Mouse (Mus musculus): Measurements from ENCODE around the gene Tpo. TPM values are rescaled to one million over a fixed set of nuclear protein-coding genes. Genes with fewer than 3 reads are reported as not detected.

Gene Tpo
- total and polyA plus RNA-seq, 3 experiments: not detected

- Histone ChIP-seq H3K4me1 (ENCODE audit: control insufficient read depth in 1 of 2, insufficient read depth in 2 of 2, low read length in 2 of 2) (no peaks in the 10 kb centered on the region), H3K4me3 (ENCODE audit: control insufficient read depth in 1 of 2, insufficient read depth in 1 of 2, low read depth in 2 of 2, low read length in 2 of 2) (no peak overlapping the region), H3K27me3 (ENCODE audit: control insufficient read depth in 1 of 2, insufficient read depth in 2 of 2, low read length in 2 of 2) (no peaks in the 10 kb centered on the region), H3K9me3 (replicated peaks; ENCODE audit: insufficient read depth, low read length) (no peaks in the 10 kb centered on the region), H3K27ac (ENCODE audit: control insufficient read depth, low read depth, low read length) (no peak overlapping the region), H3K9ac (ENCODE audit: control insufficient read depth, low read depth, low read length, poor library complexity, severe bottlenecking) (no peak overlapping the region), H3K36me3 (ENCODE audit: control insufficient read depth in 1 of 2, insufficient read depth in 2 of 2, low read length in 2 of 2) (no peaks in the 10 kb centered on the region), H3K79me2 (ENCODE audit: control insufficient read depth, insufficient read depth, low read length, poor library complexity) (no peaks in the 10 kb centered on the region)
- TF ChIP-seq ELF1 (IDR thresholded peaks at IDR 0.05; ENCODE audit: low read depth, low read length): no peak
- TF ChIP-seq MAX (IDR thresholded peaks at IDR 0.05; ENCODE audit: low read length): no peak
- no peak for TF ChIP-seq GATA1 (IDR thresholded peaks at IDR 0.05; ENCODE audit: low read depth, low read length)
- TF ChIP-seq MAZ (IDR thresholded peaks at IDR 0.05; ENCODE audit: low read depth, low read length): no peak
- no peak for TF ChIP-seq USF1 (IDR thresholded peaks at IDR 0.05; ENCODE audit: low read depth, low read length)
- no peak for TF ChIP-seq MAFK (IDR thresholded peaks at IDR 0.05; ENCODE audit: borderline replicate concordance, low read depth, low read length)
- TF ChIP-seq MYC (IDR thresholded peaks at IDR 0.05; ENCODE audit: low read depth, low read length): no peak
- no peak for TF ChIP-seq SIN3A (IDR thresholded peaks at IDR 0.05; ENCODE audit: low read length)
- TF ChIP-seq ZC3H11A (IDR thresholded peaks at IDR 0.05; ENCODE audit: low read depth, low read length): no peak
- TF ChIP-seq RCOR1 (IDR thresholded peaks at IDR 0.05; ENCODE audit: low read depth, low read length): no peak
- TF ChIP-seq EP300 (IDR thresholded peaks at IDR 0.05; ENCODE audit: low read depth in 1 of 2, low read length in 2 of 2): no peak
- TF ChIP-seq POLR2A (IDR thresholded peaks at IDR 0.05; ENCODE audit: control insufficient read depth in 1 of 2, insufficient read depth in 1 of 2, low read depth in 1 of 2, low read length in 2 of 2, poor library complexity in 1 of 2): no peak
- no peak for TF ChIP-seq POLR2AphosphoS5 (IDR thresholded peaks at IDR 0.05; ENCODE audit: borderline replicate concordance, low read depth, low read length)
- no peak for TF ChIP-seq MEF2A (IDR thresholded peaks at IDR 0.05; ENCODE audit: extremely low read depth, insufficient replicate concordance, low read depth, low read length, poor library complexity, severe bottlenecking)
- TF ChIP-seq KAT2A (conservative IDR thresholded peaks at IDR 0.05; ENCODE audit: low read depth, low read length): no peak
- TF ChIP-seq CHD1 (IDR thresholded peaks at IDR 0.05; ENCODE audit: low read depth, low read length): no peak
- no peak for TF ChIP-seq CHD2 (IDR thresholded peaks at IDR 0.05; ENCODE audit: low read length)
- DNase-seq (ENCODE audit: low read depth, low spot score): no peak
These were observed 45.5 kb upstream of the Tpo start for GRCm38 (mm10) chr12:30177966-30178365.

- no peak for DNase-seq (ENCODE audit: low read depth, low spot score)
- Histone ChIP-seq H3K9ac (ENCODE audit: control insufficient read depth, low read depth, low read length, poor library complexity, severe bottlenecking) (no peak overlapping the region), H3K27me3 (ENCODE audit: control insufficient read depth in 1 of 2, insufficient read depth in 2 of 2, low read length in 2 of 2) (no peaks in the 10 kb centered on the region), H3K79me2 (ENCODE audit: control insufficient read depth, insufficient read depth, low read length, poor library complexity) (no peaks in the 10 kb centered on the region), H3K4me3 (ENCODE audit: control insufficient read depth in 1 of 2, insufficient read depth in 1 of 2, low read depth in 2 of 2, low read length in 2 of 2) (no peak overlapping the region), H3K27ac (ENCODE audit: control insufficient read depth, low read depth, low read length) (no peak overlapping the region), H3K36me3 (ENCODE audit: control insufficient read depth in 1 of 2, insufficient read depth in 2 of 2, low read length in 2 of 2) (no peaks in the 10 kb centered on the region), H3K4me1 (ENCODE audit: control insufficient read depth in 1 of 2, insufficient read depth in 2 of 2, low read length in 2 of 2) (no peaks in the 10 kb centered on the region), H3K9me3 (replicated peaks; ENCODE audit: insufficient read depth, low read length) (no peaks in the 10 kb centered on the region)
- TF ChIP-seq MXI1 (IDR thresholded peaks at IDR 0.05; ENCODE audit: low read depth, low read length) (no peak), TAL1 (IDR thresholded peaks at IDR 0.05; ENCODE audit: low read length) (no peak), POLR2AphosphoS2 (IDR thresholded peaks at IDR 0.05; ENCODE audit: low read length) (no peak), MAFK (IDR thresholded peaks at IDR 0.05; ENCODE audit: borderline replicate concordance, low read depth, low read length) (no peak), MYC (IDR thresholded peaks at IDR 0.05; ENCODE audit: low read depth, low read length) (no peak), RCOR1 (IDR thresholded peaks at IDR 0.05; ENCODE audit: low read depth, low read length) (no peak), RAD21 (IDR thresholded peaks at IDR 0.05; ENCODE audit: low read depth, low read length) (no peak), POLR2A (IDR thresholded peaks at IDR 0.05; ENCODE audit: control insufficient read depth in 1 of 2, insufficient read depth in 1 of 2, low read depth in 1 of 2, low read length in 2 of 2, poor library complexity in 1 of 2) (no peak), NELFE (IDR thresholded peaks at IDR 0.05; ENCODE audit: low read depth, low read length) (no peak), ZKSCAN1 (IDR thresholded peaks at IDR 0.05; ENCODE audit: low read depth, low read length) (no peak), GABPA (IDR thresholded peaks at IDR 0.05; ENCODE audit: low read depth, low read length) (no peak), KAT2A (conservative IDR thresholded peaks at IDR 0.05; ENCODE audit: low read depth, low read length) (no peak), CHD2 (IDR thresholded peaks at IDR 0.05; ENCODE audit: low read length) (no peak), EP300 (IDR thresholded peaks at IDR 0.05; ENCODE audit: low read depth in 1 of 2, low read length in 2 of 2) (no peak)
These were observed 45.1 kb upstream of the Tpo start for GRCm38 (mm10) chr12:30177529-30177928.
